Mouse (Mus musculus) embryonic facial prominence, embryonic 15.5 days (tissue): ENCODE measurements around the gene Dact3. TPM values are rescaled to one million over a fixed set of nuclear protein-coding genes. Genes with fewer than 3 reads are reported as not detected.

Source experiments
- ATAC-seq: fragments of 200-750 bp; cut with Nextera tagmentation; 2 replicates; pipeline ENCODE4 v1.8.0; 2017; ENCODE audit warnings: low read depth, moderate TSS enrichment; ENCODE audit not compliant: insufficient number of reproducible peaks, low FRiP score, low TSS enrichment
- H3K27ac ChIP-seq: fragments of 300-500 bp; sonication (generic); replicated peaks from 2 replicates; pipeline ENCODE4 v1.5.1; 2015; ENCODE audit warnings: mild to moderate bottlenecking, inconsistent platforms
- H3K27me3 ChIP-seq: fragments of 300-500 bp; sonication (generic); 2 replicates; pipeline ENCODE4 v1.6.1; 2015; ENCODE audit warnings: inconsistent platforms
- H3K36me3 ChIP-seq: fragments of 300-500 bp; sonication (generic); 2 replicates; pipeline ENCODE4 v1.6.1; 2015; ENCODE audit warnings: mild to moderate bottlenecking, inconsistent platforms
- H3K4me1 ChIP-seq: fragments of 300-500 bp; sonication (generic); 2 replicates; pipeline ENCODE4 v1.6.1; 2015; ENCODE audit warnings: inconsistent platforms
- H3K4me2 ChIP-seq: fragments of 300-500 bp; sonication (generic); replicated peaks from 2 replicates; pipeline ENCODE4 v1.6.1; 2015; ENCODE audit warnings: mild to moderate bottlenecking, inconsistent platforms
- H3K4me3 ChIP-seq: fragments of 300-500 bp; sonication (generic); replicated peaks from 2 replicates; pipeline ENCODE4 v1.5.1; 2015; ENCODE audit warnings: mild to moderate bottlenecking, inconsistent platforms
- H3K9ac ChIP-seq: fragments of 300-500 bp; sonication (generic); 2 replicates; pipeline ENCODE4 v1.6.1; 2015; ENCODE audit warnings: inconsistent platforms
- H3K9me3 ChIP-seq: fragments of 300-500 bp; sonication (generic); replicated peaks from 2 replicates; pipeline ENCODE4 v1.6.1; 2016; ENCODE audit warnings: inconsistent platforms
- WGBS: fragments of 180-500 bp; shearing (Covaris S2); methylation state at CpG from one replicate; pipeline ENCODE4 v1.1.7; 2015; 5-methylcytosine and 5-hydroxymethylcytosine counted together
- polyA plus RNA-seq: library from polyadenylated mRNA; unstranded; fragments of >200 nt; fragmentation: Nextera tagmentation; extraction: Ambion mirVana; gene quantifications from 2 replicates; pipeline ENCODE4 v1.2.1, GENCODE M21; 2015

Dact3 gene
- polyA plus RNA-seq, 1 experiment from 2014 or later = 5.4 TPM

DNA sequence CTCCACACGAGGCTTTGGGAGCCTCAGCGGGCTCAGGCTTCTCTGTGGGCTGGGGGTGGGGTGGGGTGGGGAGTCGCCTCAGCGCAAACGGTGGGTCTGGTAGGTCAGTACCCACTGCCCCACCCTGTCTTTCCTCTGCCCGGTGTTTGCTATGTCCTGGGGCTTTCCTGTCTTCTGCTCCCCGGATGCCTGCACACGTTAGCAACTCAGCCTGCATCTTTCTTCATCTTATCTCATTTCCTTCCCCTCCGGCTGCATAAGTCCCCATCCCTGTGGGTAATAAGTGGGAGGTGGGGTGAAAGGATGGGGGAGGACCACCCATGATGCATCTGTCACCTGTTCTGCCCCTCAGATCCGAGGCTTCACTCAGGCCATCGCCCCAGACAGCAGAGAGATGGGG lies 33.2 kb downstream of the Dact3 start:
- Histone ChIP-seq H3K36me3 (no peaks in the 10 kb centered on the region), H3K27ac (no peak overlapping the region), H3K4me2 (0 out of 2 replicates have a peak overlapping the region, but pooled peaks have one; percentile 2), H3K4me3 (no peak overlapping the region), H3K27me3 (no peaks in the 10 kb centered on the region), H3K9ac (no peak overlapping the region), H3K4me1 (peaks cover 38% of the 10 kb centered on the region), H3K9me3 (no peaks in the 10 kb centered on the region)
- no peak for ATAC-seq
- 28% methylated on average over 11 of the region's 11 CpGs for WGBS

DNA sequence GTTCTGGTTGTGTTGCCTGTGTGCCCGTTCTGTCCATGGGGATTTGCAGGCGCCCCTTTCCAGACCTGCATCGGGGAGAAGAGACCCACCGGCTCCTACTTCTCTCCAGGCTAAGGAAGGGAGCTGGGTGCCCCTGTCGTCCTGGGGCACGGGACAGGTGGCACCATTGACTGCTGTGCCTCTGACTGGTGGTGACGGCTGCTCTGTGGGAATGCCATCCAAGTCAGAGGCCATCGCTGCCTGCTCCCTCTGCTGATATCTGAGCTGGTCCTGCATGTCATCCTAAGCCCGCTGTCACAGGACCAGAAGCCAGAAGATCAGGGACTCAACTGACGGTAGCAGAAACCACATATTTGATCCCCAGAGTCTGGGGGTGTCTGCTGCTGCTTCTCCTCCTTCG lies 33.7 kb downstream of the Dact3 start:
- no peaks in the 10 kb centered on the region for H3K9me3 ChIP-seq
- no peak overlapping the region for H3K4me2 ChIP-seq
- H3K4me3 ChIP-seq = no peak overlapping the region
- no peaks in the 10 kb centered on the region for H3K27me3 ChIP-seq
- no peak for ATAC-seq
- no peaks in the 10 kb centered on the region for H3K36me3 ChIP-seq
- peaks cover 43% of the 10 kb centered on the region for H3K4me1 ChIP-seq
- H3K27ac ChIP-seq = no peak overlapping the region
- H3K9ac ChIP-seq = no peak overlapping the region
- WGBS = 58% methylated on average over 11 of the region's 11 CpGs

DNA sequence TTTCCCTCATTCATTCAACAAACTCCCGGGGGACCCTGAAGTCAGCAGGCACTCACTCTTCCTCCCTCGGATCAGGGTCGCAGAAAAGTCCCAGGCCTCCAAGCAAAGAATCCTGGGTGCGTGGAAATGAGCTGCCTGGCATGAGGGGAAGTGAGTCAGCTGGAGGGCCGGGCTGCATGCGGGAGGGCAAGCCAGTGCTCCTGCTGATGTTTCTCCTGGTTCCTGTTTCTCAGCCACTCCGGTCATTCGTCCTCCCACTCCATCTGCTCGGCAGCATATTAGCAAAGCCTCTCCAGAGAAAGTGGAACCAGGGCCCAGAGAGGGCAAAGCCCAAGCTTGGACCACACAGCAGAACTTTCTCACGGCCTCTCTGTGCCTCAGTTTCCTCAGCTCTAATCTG lies 34.8 kb downstream of the Dact3 start:
- Histone ChIP-seq H3K27ac (no peak overlapping the region), H3K4me1 (peaks cover 52% of the 10 kb centered on the region), H3K36me3 (peaks cover 10% of the 10 kb centered on the region), H3K9ac (no peak overlapping the region), H3K4me3 (no peak overlapping the region), H3K9me3 (no peaks in the 10 kb centered on the region), H3K27me3 (no peaks in the 10 kb centered on the region), H3K4me2 (no peak overlapping the region)
- WGBS = 52% methylated on average over 10 of the region's 10 CpGs
- no peak for ATAC-seq

DNA sequence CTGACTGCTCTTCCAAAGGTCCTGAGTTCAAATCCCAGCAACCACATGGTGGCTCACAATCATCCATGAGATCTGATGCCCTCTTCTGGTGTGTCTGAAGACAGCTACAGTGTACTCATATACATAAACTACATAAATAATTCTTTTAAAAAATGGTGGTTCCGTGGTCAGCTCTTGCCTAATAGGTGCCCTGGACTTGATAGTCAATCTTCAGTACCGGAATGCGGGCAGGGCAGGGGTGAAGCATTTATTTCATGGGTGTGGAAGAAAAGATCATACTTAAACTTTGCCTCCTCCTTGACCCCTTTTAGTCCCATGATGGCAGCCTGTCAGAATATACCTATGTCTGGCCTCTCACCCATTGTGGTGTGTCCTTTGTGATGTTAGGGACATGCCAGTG lies 36.8 kb downstream of the Dact3 start:
- no peaks in the 10 kb centered on the region for H3K9me3 ChIP-seq
- H3K4me3 ChIP-seq = no peak overlapping the region
- no peaks in the 10 kb centered on the region for H3K27me3 ChIP-seq
- H3K4me1 ChIP-seq = peaks cover 40% of the 10 kb centered on the region
- H3K4me2 ChIP-seq = no peak overlapping the region
- WGBS = 91% methylated on average over 3 of the region's 3 CpGs
- 0 out of 2 replicates have a peak overlapping the region, but pooled peaks have one; percentile 68 for H3K27ac ChIP-seq
- H3K36me3 ChIP-seq = peaks cover 28% of the 10 kb centered on the region
- no peak overlapping the region for H3K9ac ChIP-seq
- ATAC-seq = no peak

DNA sequence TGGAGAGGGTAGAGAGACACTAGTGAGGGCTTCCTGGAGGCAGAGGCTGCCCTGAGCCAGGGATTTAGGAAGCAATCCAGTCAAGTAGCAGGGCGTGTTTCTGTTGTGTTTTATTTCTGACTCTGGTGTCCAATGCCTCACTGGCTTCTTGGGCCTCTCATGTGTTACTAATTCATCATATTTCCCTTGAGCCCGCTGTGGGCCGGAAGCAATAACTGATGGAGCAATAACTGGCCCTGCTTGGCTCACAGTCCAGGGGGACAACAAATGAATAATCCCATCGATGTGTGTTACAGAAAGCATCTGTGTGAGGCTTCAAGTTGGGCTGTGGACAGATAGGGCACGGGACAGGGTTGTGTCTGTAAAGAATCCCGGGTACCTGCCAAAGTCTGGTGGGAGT lies 37.2 kb downstream of the Dact3 start:
- no peak for ATAC-seq
- no peak overlapping the region for H3K4me3 ChIP-seq
- H3K9ac ChIP-seq = no peak overlapping the region
- peaks cover 33% of the 10 kb centered on the region for H3K36me3 ChIP-seq
- H3K27ac ChIP-seq = 0 out of 2 replicates have a peak overlapping the region, but pooled peaks have one; percentile 68
- H3K4me2 ChIP-seq = no peak overlapping the region
- H3K27me3 ChIP-seq = no peaks in the 10 kb centered on the region
- H3K9me3 ChIP-seq = no peaks in the 10 kb centered on the region
- H3K4me1 ChIP-seq = peaks cover 37% of the 10 kb centered on the region
- WGBS = 53% methylated on average over 6 of the region's 6 CpGs

DNA sequence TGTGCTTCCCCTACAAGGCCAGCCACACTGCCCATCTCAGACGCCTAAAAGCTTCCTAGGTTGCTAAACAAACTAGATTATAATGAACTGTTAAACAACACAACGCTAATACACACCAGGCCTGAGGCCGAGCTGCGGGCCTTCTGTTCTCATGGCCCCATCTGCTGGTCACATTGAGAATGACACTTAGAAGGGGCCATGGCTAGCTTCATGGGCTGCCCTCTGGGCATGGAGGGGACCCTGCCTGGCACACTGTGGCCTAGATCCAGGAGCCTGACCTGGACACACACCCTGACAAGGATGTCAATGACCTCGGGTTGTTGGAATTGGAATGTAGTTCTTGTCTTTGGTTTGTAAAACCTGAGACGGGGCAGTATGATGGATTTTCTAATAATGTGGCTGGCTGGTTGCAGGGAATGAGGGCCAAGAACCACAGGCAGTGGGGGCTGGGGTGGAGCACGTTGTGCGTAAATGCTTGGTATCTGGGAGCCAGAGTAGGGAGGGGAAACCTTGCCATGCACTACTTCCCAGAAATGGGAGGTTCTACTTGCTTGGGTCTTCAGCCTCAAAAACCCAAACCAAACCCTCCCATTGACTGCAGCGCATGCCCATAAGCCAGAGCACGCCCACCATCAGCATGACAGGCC lies 38.8 kb downstream of the Dact3 start:
- ATAC-seq = peak; percentile 56
- Histone ChIP-seq H3K36me3 (peaks cover 47% of the 10 kb centered on the region), H3K27ac (peak overlapping the region; percentile 68), H3K9me3 (no peaks in the 10 kb centered on the region), H3K27me3 (no peaks in the 10 kb centered on the region), H3K4me2 (no peak overlapping the region), H3K9ac (no peak overlapping the region), H3K4me1 (peaks cover 37% of the 10 kb centered on the region), H3K4me3 (no peak overlapping the region)
- 29% methylated on average over 10 of the region's 10 CpGs for WGBS

DNA sequence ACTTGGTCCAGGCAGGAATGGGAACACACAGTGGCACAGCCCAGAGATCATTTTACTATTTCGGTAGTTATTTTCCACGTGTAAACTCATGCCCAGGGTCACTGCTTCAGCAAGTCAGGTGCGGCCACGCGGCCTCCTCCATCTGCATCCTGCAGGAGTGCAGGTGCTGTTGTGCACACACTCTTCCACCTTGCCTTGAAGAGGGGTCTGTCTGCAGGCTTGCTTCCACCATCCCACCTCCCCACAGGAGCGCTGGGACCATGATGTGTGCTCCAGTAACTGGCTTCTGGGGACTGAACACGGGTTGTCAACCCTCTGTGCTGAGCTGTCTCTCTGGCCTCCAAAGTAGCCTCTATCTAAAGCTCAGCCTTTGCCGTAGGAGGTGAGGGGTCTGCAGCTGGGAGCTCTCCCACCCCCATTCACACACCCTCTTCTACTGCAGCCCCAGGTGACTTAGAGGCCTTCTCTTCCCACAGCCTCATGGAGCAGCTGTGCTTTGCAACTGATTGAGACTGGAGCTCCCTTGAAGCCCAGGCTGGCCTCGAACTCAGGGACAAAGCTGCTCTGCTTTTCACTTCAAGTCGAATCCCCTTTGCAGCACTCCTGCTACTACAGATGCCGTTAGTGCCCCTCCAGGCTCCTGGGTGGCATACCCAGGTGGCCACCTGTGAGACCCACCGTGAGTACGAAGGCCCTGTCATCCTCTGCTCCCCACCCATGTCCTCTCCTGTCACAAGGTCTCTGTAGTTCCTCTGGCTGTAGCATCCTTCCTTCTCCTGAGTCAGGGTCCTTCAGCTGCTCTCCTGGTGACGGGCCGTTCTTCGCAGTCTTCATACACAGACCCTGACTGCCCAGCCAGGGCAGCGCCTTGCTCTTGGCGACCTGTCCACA lies 39.6 kb downstream of the Dact3 start:
- Histone ChIP-seq H3K4me1 (peaks cover 41% of the 10 kb centered on the region), H3K36me3 (peaks cover 47% of the 10 kb centered on the region), H3K9ac (no peak overlapping the region), H3K9me3 (no peaks in the 10 kb centered on the region), H3K27ac (peak overlapping the region; percentile 68; the same call in 1 of the 2 replicates), H3K4me3 (no peak overlapping the region), H3K27me3 (no peaks in the 10 kb centered on the region), H3K4me2 (no peak overlapping the region)
- ATAC-seq = no peak
- 82% methylated on average over 18 of the region's 18 CpGs for WGBS

DNA sequence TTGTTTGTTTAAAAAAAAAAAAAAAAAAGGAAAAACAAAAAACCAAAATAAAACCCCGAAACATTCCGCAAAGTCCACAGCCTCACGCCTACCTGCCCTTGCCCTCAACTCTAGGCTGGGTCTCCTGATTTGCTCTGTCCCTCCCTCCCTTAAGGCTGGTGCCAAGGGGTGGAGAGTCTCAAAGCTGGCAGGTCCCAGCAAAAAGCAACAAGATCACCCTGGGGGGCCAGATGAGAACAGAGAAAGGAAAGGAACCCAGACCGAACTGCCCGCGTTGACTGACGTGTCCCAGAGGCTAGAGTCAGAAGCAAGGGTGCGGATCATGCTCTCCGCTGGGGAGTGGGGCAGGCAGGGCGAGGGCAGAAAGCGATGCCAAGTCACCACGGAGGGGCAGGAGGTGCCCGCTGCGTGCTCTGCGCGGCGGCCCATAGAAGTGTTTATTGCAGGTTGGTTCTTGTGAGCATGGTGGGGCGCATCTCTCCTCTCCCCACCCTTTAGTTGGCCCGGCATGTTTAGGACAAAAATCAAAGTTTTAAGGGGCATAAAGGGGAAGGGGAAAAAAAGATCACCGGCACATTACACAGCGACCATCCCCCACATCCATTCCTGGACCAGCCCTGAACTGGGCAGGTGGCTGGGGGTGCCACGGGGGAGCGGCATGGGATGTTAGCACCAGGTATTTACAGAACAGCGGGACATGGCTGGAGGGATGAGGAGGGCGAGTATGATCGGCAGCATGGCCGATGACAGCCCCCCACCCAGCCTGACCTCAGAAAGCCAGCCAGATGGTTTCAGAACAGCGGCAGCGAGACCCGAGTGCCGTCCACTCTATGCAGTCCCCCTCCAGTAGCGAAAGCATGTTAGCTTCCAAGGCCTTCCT lies 40.6 kb downstream of the Dact3 start:
- Histone ChIP-seq H3K27ac (no peak overlapping the region), H3K9me3 (no peaks in the 10 kb centered on the region), H3K4me2 (no peak overlapping the region), H3K9ac (no peak overlapping the region), H3K4me3 (no peak overlapping the region), H3K4me1 (peaks cover 51% of the 10 kb centered on the region), H3K36me3 (peaks cover 51% of the 10 kb centered on the region), H3K27me3 (no peaks in the 10 kb centered on the region)
- ATAC-seq = no peak
- WGBS = 89% methylated on average over 32 of the region's 32 CpGs

DNA sequence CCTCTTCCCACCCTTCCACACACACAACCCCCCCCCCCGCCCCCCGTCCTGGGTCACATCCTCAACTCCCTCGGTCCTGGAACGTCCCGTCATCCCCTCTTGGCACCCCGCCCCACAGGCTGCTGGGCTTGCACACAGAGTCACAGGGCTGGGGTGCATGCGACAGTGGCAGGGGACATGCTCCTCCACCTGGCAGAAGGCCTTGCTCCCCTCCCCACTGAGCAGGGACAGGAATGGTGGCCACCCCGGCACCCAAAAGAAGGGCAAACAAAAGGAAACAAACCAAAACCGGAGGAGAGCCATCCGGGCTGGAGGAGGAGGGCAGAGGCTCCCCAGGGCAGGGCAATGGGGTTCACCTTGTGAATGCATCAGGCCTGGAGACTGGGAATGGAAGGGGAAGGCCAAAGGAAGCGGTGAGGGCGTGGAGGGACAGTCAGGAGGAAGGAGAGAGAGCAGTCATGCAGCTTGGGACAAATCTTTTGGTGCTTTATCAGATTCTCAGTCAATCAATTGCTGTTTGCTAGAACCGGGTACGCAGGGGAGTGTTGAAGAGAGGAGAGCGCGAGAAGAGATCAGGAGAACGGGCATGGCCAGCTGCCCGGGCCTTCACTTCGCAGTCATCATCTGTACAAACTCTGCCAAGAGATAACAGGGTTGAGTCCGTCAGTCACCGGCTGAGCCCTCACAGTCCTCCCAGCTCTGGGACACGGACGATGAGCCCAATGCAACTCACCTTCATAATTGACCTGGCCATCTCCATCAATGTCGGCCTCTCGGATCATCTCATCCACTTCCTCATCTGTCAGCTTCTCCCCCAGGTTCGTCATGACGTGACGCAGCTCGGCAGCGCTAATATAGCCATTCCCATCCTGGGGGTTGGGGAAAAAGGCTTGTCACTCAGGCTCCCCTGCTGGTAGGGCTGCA lies 41.5 kb downstream of the Dact3 start:
- Histone ChIP-seq H3K4me1 (peaks cover 60% of the 10 kb centered on the region), H3K36me3 (peaks cover 51% of the 10 kb centered on the region), H3K4me3 (no peak overlapping the region), H3K9ac (no peak overlapping the region), H3K9me3 (no peaks in the 10 kb centered on the region), H3K27ac (no peak overlapping the region), H3K27me3 (no peaks in the 10 kb centered on the region), H3K4me2 (no peak overlapping the region)
- WGBS = 84% methylated on average over 30 of the region's 30 CpGs
- ATAC-seq = no peak

DNA sequence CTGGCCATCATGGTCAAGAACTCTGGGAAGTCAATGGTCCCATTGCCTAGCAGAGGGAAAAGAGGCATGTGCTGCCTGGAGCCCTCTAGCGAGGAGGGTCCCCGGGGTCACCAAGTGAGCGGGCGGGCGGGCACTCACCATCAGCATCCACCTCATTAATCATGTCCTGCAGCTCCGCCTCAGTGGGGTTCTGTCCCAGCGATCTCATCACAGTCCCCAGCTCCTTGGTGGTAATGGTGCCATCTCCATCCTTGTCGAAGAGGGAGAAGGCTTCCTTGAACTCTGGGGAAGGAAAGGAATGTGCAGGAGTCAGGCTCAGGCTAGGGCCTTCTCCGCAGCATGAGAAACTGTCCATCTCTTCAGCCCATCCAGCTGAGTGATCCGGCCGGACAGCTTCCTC lies 42.3 kb downstream of the Dact3 start:
- 84% methylated on average over 11 of the region's 11 CpGs for WGBS
- no peak overlapping the region for H3K4me3 ChIP-seq
- ATAC-seq = no peak
- no peak overlapping the region for H3K27ac ChIP-seq
- H3K36me3 ChIP-seq = peaks cover 51% of the 10 kb centered on the region
- no peak overlapping the region for H3K4me2 ChIP-seq
- no peaks in the 10 kb centered on the region for H3K9me3 ChIP-seq
- no peak overlapping the region for H3K9ac ChIP-seq
- H3K27me3 ChIP-seq = no peaks in the 10 kb centered on the region
- peaks cover 64% of the 10 kb centered on the region for H3K4me1 ChIP-seq
